Mouse (Mus musculus) kidney, adult 2 months (tissue): ENCODE data around the gene Ccdc3.

ENCODE experiments used
- CTCF ChIP-seq: fragments of 200-500 bp; conservative IDR thresholded peaks from 2 replicates; pipeline ENCODE4 v1.5.1; 2011; ENCODE audit warnings: low read depth, mild to moderate bottlenecking, control low read depth, low read length, moderate library complexity, mixed read lengths; ENCODE audit not compliant: insufficient read depth, insufficient read length
- POLR2A ChIP-seq: fragments of 200-500 bp; IDR thresholded peaks from one replicate; pipeline ENCODE4 v1.6.1; 2011; ENCODE audit warnings: low read depth, low read length, control low read depth

GRCm38 (mm10) chr2:5237870-5238269, 100.3 kb downstream of the Ccdc3 start:
- TF ChIP-seq CTCF = no peak
- no peak for TF ChIP-seq POLR2A
